Mouse (Mus musculus) layer of hippocampus, adult 2 months (tissue): ENCODE data around the gene Ttc9. TPM values are rescaled to one million over a fixed set of nuclear protein-coding genes. Genes with fewer than 3 reads are reported as not detected.

ENCODE experiments used
- DNase-seq, 2 experiments: peaks; one replicate each; pipeline ENCODE4 v3.0.0; 2022; ENCODE audit warnings: low spot score in 2 of 2
- H3K27ac ChIP-seq: fragments of 200-600 bp; 2 replicates; pipeline ENCODE4 v1.8.1; 2022
- H3K4me3 ChIP-seq: fragments of 200-600 bp; 2 replicates; pipeline ENCODE4 v1.8.1; 2022; ENCODE audit warnings: mild to moderate bottlenecking
- CTCF ChIP-seq: fragments of 200-600 bp; conservative IDR thresholded peaks from 2 replicates; pipeline ENCODE4 v1.8.1; 2022; ENCODE audit warnings: antibody characterized with exemption, mild to moderate bottlenecking, moderate library complexity
- total RNA-seq, 2 experiments: library from RNA; stranded (reverse); gene quantifications; 2 replicates each; pipeline ENCODE4 v1.2.3; 2021

The Ttc9 gene
- total RNA-seq, 2 experiments from 2014 or later = 37.3 to 38.0 TPM

GRCm38 (mm10) chr12:81628091-81628490 is 3.0 kb upstream of the Ttc9 start:
- no peak for TF ChIP-seq CTCF
- Histone ChIP-seq H3K27ac (no peak overlapping the region), H3K4me3 (no peak overlapping the region)
- DNase-seq = no peak

GRCm38 (mm10) chr12:81630520-81630914 is 532 bp upstream of the Ttc9 start:
- TF ChIP-seq CTCF = no peak
- peak overlapping the region; percentile 78 for H3K4me3 ChIP-seq
- peak overlapping the region; percentile 87; the same call in 1 of the 2 replicates for H3K27ac ChIP-seq

DNA sequence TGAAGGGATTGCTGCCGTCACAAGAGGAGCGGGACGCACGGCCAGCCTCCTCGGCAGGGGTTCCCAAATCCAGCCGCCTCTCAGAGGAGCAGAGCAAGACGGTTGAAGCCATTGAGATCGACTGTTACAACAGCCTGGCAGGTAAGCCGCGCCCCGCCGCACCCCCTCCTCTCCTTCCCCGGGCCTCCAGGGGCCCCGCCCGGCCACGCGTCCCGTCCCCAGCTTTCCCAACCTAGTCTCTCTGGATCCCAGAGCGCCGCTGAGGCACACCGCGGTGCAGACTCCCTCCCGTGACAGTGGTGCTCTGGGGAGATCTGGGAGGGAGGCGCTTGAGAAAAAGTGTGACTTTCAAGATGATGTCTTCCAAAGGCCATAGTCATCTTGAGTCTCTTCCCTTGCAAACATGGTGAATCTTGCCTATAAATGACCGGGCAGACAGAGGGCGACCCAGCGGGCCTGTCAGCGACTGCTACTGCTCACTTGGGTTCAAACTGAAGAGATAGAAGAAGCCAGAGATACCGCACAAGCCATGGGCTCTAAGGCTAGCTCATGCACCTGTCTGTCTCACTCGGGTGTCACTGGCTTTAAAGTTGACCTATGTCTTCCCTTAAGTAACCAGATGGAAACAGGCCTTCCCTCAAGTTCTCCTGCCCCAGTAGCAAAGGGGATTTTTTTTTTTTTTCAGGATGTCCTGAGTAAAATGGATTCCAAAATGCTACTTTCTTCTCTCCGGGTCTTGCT is 782 bp downstream of the Ttc9 start:
- Histone ChIP-seq H3K4me3 (peak overlapping the region; percentile 78), H3K27ac (peak overlapping the region; percentile 87)
- peak; percentile 22 to 41 for DNase-seq
- no peak for TF ChIP-seq CTCF

More at GRCm38 (mm10) chr12:81630520-81630914, 532 bp upstream of the Ttc9 start:
- peak; percentile 38 to 39 for DNase-seq

DNA sequence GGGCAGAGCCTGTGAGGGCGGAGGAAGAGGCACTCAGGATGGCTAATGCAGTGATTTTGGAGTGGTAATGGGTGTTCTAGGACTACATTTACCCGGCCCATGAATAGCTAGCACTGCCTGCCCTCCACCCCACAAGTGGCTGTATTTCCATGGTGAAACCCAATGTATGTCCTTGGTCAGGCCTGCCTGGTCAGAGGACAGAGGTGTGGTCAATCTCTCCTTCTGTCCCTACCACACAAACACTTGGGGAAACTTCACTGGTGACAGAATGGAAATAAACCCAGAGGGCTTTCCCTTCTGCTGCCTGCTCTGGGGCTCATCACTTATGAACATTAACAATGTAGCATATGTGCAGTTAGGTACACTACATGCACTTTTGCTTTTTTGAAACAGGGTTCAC is 2.2 kb downstream of the Ttc9 start:
- TF ChIP-seq CTCF = no peak
- DNase-seq = no peak
- Histone ChIP-seq H3K27ac (no peak overlapping the region), H3K4me3 (no peak overlapping the region)

DNA sequence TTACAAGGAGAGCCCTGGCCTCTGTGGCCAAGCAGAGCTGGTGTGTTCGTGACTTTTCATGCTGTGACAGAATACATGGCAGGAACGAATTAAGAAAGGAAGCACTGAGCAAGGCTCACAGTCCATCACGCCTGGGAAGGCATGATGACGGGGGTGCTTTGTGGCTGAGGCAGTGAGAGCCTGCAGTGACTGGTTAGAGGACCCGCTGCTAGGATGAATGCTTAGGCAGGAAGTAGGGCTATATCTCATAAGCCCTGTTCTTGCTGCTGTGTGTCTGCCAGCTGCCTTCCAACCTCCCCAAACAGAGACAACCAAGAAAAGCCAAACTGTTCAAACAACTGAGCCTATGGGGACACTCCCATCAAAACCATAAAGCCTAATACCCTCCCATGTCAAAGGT is 9.6 kb downstream of the Ttc9 start:
- DNase-seq = no peak
- Histone ChIP-seq H3K4me3 (no peak overlapping the region), H3K27ac (no peak overlapping the region)
- no peak for TF ChIP-seq CTCF

DNA sequence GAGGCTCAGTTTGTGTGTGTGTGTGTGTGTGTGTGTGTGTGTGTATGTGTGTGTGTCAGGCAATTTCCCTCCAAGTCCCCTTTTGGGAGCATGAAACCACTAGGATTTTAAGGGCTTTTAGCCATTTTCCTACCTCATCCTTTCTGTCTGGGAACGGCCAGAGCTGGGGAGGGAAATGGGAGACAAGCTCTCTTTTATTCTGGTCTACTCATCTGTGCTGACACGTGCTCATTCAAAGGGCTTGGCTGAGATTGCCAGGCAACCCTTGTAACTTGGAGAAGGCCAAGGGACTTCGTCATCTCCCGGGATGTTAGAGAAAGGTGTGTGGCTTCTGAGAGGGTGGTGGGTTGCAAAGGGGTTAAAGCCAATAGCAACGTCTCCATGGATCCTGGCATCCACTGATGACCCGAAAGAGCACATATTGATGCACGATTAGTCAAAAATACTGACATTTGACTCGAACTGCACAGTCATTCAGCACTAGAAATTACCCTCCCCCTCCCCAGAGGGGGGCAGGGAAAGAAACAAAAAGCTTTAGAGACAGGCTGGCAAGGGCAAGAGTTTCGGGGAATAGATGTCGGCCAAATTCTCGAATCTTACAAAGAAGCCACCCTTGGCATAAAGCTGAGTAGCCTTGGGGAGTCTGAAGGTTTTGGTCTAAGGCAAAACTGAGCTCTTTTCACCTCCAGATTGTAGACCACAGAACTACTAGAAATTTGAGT is 11.5 kb downstream of the Ttc9 start:
- Histone ChIP-seq H3K27ac (peak overlapping the region; percentile 43; the same call in 1 of the 2 replicates), H3K4me3 (peak overlapping the region; percentile 12; the same call in 1 of the 2 replicates)
- peak; percentile 20 to 34 for DNase-seq
- TF ChIP-seq CTCF = no peak

DNA sequence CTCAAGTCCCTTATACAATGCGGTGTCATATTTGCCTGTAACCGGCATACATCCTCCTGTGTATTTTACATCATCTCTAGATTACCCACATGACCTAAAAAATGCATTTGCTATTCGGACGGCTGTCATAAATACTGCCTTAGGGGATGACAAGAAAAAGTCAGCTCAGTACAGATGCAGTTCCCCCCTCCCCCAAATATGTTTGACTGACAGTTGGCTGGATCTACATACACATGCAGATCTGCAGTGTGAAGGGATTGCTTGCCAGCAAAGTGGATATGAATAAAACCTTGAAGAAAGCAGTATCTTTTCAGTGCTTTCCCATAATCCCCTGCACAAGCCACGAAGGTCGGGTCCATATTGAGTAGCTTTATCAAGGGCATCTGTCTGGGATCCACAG is 15.8 kb downstream of the Ttc9 start:
- H3K4me3 ChIP-seq = no peak overlapping the region
- peak overlapping the region; percentile 57 for H3K27ac ChIP-seq
- DNase-seq = no peak
- TF ChIP-seq CTCF = no peak

DNA sequence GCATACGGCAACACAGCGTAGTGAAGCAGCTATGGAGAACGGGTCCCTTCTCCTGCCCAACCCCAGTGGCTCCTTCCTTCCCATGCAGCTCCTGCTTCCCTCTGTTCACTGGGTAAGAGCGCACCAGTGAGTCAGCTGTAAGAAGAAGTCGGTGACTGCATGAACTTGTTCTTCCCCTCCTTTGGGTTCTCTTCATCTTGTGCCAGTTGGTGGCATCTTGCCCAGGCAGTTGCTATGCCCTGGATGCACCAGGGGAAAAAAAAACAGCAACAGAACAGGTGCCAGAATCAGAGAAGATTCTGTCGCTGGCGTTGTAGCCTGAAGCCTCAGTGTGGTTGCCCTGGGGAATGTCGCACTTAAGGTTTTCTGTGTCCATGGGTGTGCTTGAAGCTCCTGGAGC is 22.3 kb downstream of the Ttc9 start:
- no peak overlapping the region for H3K4me3 ChIP-seq
- TF ChIP-seq CTCF = no peak
- no peak for DNase-seq
- H3K27ac ChIP-seq = no peak overlapping the region

GRCm38 (mm10) chr12:81657321-81657720 is 26.3 kb downstream of the Ttc9 start:
- no peak for DNase-seq
- TF ChIP-seq CTCF = no peak
- Histone ChIP-seq H3K4me3 (no peak overlapping the region), H3K27ac (no peak overlapping the region)

DNA sequence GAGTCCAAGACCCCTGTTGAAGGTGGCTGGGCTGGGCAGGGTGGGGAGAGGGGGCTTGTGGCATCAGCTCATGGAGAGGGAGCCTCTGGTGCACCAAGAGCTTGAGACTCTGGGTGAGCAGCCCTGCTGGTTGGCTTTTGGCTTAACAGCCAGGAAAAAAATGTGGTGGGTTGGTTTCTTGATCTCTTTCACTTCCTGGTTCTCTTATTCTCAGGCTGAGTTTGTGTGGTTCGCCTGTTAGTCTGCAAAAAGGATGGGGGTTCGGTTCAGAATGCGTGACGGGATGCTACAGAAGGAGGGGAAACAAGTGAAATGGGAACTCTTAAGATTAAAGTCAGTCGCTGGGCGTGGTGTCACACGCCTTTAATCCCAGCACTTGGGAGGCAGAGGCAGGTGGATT is 27.0 kb downstream of the Ttc9 start:
- DNase-seq = no peak

DNA sequence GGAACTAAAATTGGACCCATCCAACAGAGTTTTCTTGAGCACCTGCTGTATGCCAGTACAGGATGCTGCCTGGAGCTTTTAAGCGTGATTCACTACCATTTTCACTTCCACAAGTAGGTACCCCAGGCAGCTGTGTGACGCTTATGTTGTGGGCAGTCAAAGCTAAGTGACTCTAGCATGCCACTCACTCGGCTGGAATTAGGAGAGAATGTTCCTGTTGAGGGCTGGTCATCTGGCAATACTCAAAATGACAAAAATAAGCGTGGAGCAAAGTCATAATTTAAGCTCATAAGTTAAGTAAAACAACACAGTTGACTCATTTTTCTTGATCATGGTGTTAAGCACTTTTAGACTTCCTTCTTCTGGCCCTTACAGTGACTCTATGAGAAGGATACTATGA is 31.0 kb downstream of the Ttc9 start:
- H3K27ac ChIP-seq = no peak overlapping the region
- no peak overlapping the region for H3K4me3 ChIP-seq
- DNase-seq = no peak
- no peak for TF ChIP-seq CTCF

More for the DNA sequence above, 27.0 kb downstream of the Ttc9 start:
- no peak overlapping the region for H3K4me3 ChIP-seq
- TF ChIP-seq CTCF = no peak
- H3K27ac ChIP-seq = no peak overlapping the region

GRCm38 (mm10) chr12:81663116-81663515 is 32.1 kb downstream of the Ttc9 start:
- no peak for DNase-seq
- no peak overlapping the region for H3K4me3 ChIP-seq
- TF ChIP-seq CTCF = no peak
- no peak overlapping the region for H3K27ac ChIP-seq

GRCm38 (mm10) chr12:81663906-81664305 is 32.9 kb downstream of the Ttc9 start:
- DNase-seq = no peak
- no peak for TF ChIP-seq CTCF
- Histone ChIP-seq H3K4me3 (no peak overlapping the region), H3K27ac (no peak overlapping the region)

DNA sequence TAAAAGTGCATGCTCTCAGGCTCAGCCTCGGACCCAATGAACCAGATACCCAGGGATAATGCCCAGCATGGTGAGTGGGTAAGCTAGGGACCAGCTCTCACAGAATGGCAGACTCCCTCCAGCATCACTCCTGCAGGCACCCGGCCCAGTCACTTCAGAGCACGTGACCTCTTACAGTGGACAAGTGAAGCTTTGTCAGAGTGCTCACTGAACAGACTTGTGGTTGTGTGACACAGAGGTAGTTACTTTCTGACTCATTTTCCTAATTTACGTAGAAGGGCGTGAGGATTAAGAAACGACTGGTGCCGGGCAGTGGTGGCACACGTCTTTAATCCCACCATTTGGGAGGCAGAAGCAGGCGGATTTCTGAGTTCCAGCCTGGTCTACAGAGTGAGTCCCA is 37.4 kb downstream of the Ttc9 start:
- DNase-seq = no peak
- Histone ChIP-seq H3K27ac (no peak overlapping the region), H3K4me3 (no peak overlapping the region)
- no peak for TF ChIP-seq CTCF
